Mouse (Mus musculus): ENCODE measurements at regions not wholly inside any gene's neighbourhood (a gene's known extent, or its start where the extent isn't known, plus 50 kb on each side); places are given as distances from the start of the nearest gene placed in this dataset.

GRCm38 (mm10) chr10:117896911-117897643 lies 51.2 kb upstream of the Rap1b start:
- no peak for DNase-seq

DNA sequence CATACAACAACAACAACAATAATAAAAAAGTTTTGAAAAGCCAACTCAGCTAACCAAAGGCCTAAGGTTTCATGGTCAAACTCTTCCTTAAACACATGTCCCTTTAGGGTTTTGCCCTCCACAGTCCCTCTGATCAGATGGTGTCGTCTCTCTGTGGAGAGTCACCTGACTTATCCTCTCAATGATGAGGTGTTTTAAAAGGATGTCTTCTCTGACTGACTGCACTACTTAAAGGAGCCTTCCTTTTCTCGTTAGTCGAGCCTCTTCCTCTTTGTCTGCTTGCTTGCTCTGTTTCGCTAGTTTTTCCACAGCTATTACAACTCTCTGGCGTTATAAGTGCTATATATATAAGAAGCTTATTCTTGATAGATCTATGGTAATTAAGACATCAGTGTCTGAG lies 51.9 kb upstream of the Rap1b start:
- no peak for DNase-seq

GRCm38 (mm10) chr10:117898391-117898790 lies 52.6 kb upstream of the Rap1b start:
- DNase-seq, result no peak

DNA sequence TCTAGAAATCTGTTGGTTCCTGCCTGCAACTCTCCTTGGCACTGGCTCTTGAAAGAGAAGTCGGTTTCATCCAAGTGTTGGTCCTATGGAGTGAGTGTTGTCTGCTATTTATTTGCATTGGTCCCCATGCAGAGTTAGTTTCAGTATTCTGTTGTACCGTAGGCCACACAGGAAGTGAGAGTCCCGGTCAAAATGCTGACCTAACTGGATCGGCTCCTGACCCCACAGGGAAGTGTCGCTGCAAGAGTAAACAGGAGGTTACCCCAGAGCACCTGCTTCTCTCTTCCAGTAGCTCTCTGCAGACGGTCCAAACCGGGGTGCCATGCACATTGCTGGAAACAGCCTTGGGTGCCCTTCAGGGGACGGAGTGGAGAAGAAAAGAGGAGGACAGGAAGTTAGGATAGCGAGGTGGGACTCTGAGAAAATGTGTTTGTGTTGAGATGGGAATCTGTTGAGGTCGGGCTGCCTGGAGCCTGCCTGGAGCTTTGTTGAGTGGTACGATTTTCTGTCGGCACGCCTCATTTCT lies 53.6 kb upstream of the Rap1b start:
- DNase-seq, result peak; percentile 18

DNA sequence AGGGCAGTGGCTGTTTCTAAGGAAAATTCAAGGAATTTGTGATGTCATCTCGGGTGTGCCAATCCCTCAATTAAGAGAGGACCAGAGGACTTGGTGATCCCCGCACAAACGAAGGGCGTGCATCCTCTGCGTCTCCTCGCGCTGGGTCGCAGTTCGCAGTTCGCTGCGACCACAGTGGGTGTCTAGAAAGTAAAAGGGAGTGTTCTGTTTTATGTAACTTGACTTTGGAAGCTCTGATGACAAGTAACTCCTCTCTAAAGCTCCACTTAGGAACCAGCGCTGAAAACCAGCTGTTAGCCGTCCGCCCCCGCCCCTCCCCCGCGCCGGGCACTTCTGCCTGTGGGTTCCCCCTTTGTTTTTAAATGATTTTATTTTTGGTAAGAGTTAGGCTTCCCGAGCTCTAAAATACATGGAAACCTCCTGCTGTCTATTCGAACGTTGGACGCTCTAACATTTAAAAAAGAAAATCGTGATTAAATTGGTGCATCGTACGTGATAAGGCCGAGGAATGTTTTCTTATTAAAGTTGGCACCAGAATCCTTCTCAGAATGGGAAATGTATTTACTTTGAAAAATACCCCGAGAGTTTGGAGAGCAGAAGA lies 59.9 kb upstream of the Rap1b start:
- peak; percentile 43 for DNase-seq

- peak; percentile 70 for DNase-seq
Measured at GRCm38 (mm10) chr10:117906267-117906811, 60.5 kb upstream of the Rap1b start.

- no peak for DNase-seq
Measured at GRCm38 (mm10) chr10:117908079-117908675, 62.3 kb upstream of the Rap1b start.

- no peak for DNase-seq
Measured at GRCm38 (mm10) chr10:117909155-117909554, 63.3 kb upstream of the Rap1b start.

DNA sequence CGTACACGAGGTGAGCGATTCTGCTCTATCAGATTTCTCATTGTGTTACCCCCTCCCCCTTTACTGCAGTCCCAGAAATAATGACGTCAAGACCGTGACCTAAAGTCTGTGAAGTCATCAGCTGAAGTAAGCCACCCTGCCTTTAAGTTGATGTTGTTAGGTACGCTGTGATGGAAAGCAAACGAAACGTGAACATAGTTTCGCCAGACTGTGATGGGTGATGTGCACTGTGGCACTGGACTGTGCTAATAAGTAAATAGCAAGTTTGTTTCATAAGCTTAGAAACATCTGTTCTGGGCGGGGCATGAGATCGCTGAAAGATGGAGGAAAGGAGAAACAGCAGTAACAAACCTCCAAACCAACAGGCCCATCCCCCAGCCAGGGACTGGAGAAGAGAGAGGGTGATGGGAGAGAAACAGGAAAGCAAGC lies 64.0 kb upstream of the Rap1b start:
- DNase-seq, result no peak

GRCm38 (mm10) chr10:117910426-117910825 lies 64.6 kb upstream of the Rap1b start:
- no peak for DNase-seq

GRCm38 (mm10) chr10:117915011-117915735 lies 69.3 kb upstream of the Rap1b start:
- no peak for DNase-seq

- DNase-seq, result peak; percentile 27
Measured at GRCm38 (mm10) chr10:117916280-117916679, 70.4 kb upstream of the Rap1b start.

- DNase-seq, result no peak
Measured at GRCm38 (mm10) chr10:117917870-117918269, 72.0 kb upstream of the Rap1b start.

GRCm38 (mm10) chr10:117918616-117919015 lies 72.8 kb upstream of the Rap1b start:
- no peak for DNase-seq

- no peak for DNase-seq
Measured at GRCm38 (mm10) chr10:117919186-117919941, 73.5 kb upstream of the Rap1b start.

DNA sequence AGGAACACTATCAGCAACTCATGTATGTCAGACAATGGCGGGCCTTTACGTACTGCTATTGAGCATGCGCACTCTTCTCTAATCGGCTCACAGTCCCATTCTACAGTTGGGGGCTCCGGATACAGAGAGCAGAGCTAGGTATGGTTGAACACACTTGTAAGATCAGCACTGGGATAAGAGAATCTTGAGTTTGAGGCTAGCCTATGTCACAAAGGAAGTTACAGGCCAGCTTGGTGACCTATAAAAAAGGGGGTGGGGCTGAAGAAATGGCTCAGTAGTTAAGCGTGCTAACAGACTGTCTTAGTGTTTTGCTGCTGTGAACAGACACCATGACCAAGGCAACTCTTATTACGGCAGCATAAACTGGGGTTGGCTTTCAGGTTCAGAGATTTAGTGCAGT lies 79.4 kb upstream of the Rap1b start:
- DNase-seq, result no peak

DNA sequence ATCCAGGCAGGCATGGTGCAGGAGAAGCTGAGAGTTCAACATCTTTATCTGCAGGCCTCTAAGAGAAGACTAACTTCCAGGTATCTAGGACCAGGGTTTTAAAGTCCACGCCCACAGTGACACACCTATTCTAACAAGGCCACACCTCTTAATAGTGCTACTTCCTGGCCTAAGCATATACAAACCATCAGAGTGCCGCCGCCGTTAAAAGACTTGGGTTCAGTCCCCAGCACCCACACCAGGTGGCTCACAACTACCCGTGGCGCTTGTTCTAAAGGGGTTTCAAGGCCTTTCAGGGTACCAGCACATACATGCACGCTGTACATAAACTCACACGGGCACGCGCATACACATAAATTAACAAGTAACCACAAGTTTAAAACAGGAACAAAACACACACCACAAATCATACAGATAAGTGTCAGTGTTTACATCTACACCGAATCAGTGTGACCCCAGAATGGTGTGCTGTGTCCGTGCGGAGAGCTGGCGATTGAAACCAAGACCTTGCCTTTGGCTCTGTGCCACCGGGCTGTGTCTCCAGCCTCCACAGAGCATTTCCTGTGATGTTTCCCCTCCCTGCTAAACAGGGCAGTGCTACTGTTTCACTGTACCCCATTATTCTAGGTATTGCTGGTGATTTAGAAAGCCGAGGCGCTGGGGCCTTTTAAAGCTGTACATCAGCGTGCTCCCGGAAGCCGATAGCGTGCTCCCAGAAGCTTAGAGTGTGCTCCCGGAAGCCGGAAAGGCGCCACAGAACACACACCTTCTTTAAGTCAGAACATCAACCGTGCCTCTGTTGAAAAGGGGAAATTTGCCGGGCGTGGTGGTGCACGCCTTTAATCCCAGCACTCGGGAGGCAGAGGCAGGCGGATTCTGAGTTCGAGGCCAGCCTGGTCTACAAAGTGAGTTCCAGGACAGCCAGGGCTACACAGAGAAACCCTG lies 80.0 kb upstream of the Rap1b start:
- DNase-seq, result peak; percentile 31

DNA sequence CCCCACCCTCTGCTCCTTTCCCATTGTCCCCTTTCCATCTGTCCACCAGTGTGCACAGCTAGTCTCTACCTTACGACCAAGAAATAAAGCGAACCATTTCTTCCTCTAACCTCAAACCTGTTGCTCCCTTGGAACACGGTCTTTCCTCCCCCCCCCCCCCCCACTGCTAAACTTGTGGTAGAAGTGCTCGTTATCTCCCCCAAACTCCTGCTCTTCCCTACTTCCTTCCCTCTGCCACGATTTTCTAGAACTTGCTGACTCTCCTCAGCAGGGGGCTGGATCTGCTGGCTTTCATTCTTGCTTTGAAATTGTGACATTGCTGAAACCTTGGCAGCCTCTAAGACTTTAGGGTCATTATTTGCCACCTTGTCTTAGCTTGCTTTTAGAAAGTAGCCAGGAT lies 83.2 kb upstream of the Rap1b start:
- DNase-seq, result no peak

DNA sequence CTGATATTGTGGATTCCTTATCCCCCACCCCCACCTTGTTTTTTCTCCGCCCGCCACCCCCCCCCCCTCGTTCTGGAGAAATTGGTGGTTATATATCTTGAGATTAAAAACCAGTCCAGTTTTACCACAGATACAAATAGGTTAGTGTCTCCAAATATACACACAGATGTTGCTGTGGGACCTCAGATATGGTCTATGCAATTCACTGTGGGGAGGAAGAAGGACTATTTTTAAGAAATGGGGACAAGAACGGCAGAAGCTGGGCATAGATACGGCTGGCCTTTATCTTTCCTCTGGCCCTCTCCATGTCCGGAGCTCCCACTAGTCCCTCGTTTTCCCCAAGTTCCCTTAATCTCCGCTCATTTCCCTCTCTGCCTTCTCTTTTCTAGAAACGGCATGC lies 89.0 kb upstream of the Rap1b start:
- no peak for DNase-seq

GRCm38 (mm10) chr10:117938717-117939116 lies 92.9 kb upstream of the Rap1b start:
- DNase-seq, result no peak

Data from adrenal gland, postnatal 14 days (tissue).